Mouse (Mus musculus): ENCODE data around the gene Sapcd1.

DNA sequence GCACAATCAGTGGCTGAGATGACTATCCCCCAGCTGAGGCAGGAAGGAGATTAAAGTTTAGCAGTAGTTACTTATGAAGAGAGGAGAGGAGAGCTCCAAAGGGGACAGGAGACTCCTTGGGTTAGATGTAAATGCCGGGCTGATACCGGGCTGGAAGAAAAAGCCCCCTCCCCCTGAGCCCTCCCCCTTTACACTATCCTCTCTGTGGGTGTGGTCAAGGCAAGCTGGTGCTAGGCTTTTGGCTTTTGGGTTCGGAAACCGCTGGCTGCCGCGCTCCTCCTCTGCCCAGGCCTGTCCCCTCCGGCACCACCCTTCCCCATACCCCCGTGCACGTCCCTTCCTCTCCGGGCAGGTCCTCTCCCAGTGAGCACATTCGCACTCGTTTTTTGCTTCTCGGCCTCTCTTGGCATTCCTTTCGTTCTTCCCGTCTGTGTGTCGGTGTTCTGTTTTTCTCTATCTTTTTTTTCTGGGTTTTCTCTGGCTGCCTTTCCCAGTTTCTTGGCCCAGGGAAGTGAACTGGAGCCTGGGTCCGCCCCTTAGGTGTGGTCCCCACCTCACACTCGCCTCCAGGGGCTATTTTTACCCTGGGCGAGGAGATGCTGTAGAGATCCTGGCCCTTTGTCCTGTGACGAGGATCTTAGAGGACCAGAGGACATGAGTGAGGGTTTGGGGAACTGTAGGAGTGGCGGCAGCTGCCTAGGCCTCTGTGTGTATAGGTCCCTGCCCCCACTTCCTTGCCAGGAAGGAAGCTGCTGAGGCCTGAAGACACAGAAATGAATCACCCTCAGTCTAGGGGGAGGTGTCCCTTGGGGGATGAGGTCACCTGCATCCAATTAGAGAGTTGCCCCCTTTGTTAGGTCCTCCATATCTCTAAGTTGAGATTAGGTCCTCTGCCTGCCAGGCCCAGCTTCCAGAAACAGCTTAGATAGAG, 23.6 kb upstream of the Sapcd1 start:
- TF ChIP-seq CTCF (conservative IDR thresholded peaks at IDR 0.05; ENCODE audit: low read length): no peak
- TF ChIP-seq POU5F1 (IDR thresholded peaks at IDR 0.05; ENCODE audit: borderline replicate concordance, low read length): no peak
- no peak for TF ChIP-seq NANOG (IDR thresholded peaks at IDR 0.05; ENCODE audit: borderline replicate concordance, low read length)

Measured in E14TG2a.4 (cell line).